Mouse (Mus musculus) fat pad, adult 2 months (tissue): ENCODE measurements around the gene Slc25a44.
"Not testable (repeated sequence)": the region's sequence is repeated elsewhere in the genome, so short reads cannot be mapped to it uniquely, and the experiment has no call there.

Experiments
- DNase-seq: peaks from one replicate; pipeline ENCODE4 v3.0.0-alpha.2; 2011; ENCODE audit warnings: low read depth, low spot score; ENCODE audit errors: extremely low read depth

Gene Slc25a44

DNA sequence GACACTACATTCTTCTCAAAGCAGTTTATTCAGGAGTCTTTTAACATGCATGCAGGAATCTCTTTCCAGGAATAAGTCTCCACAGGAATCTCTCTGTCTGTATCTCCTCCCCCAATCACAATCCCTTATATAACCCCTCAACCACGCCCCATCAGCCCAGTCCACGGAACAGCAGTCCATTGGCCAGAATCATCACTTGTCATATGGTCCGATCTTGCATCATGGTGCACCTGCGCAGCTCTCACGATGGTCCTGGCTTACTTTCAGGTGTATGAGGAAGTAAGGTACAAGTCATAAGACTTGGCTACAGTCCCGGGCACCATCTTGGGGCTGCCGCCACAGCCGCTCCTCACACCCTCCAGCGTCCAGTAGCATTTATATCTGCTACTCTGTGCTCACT lies 52.3 kb downstream of the Slc25a44 start, which contains the start of gene Bglap3:
Gene Bglap3 (minus strand): TSS at position 101 of the 400 bp plus-strand sequence.
- not testable (repeated sequence) for DNase-seq

DNA sequence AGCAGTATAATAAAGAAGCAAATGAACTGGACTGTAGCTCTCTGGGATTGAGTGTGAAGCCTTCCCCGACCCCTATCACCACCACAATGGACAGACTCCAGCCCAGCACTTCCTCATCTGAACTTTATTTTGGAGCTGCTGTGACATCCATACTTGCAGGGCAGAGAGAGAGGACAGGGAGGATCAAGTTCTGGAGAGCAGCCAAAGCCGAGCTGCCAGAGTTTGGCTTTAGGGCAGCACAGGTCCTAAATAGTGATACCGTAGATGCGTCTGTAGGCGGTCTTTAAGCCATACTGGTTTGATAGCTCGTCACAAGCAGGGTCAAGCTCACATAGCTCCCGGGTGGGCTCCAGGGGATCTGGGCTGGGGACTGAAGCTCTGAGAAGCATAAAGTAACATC lies 56.4 kb downstream of the Slc25a44 start:
- not testable (repeated sequence) for DNase-seq

DNA sequence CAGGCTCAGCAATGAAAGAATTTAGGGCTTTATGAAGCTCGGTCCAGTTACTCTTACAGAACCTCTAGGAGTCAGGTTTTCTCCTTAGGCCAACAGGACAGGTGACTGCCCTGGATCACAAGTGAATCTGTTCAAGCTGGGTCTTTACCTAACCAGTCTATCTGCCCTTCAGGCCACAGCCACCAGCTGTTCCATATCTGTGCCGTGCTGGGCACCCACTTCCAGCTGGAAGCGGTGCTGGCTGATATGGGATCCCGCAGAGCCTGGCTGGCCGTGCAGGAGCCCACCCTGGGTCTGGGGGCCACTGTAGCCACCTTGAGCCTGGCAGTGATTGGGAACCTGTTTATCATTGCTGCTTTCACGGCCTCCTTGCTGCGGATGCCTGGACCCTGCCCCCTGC lies 57.4 kb downstream of the Slc25a44 start:
- DNase-seq = not testable (repeated sequence)

DNA sequence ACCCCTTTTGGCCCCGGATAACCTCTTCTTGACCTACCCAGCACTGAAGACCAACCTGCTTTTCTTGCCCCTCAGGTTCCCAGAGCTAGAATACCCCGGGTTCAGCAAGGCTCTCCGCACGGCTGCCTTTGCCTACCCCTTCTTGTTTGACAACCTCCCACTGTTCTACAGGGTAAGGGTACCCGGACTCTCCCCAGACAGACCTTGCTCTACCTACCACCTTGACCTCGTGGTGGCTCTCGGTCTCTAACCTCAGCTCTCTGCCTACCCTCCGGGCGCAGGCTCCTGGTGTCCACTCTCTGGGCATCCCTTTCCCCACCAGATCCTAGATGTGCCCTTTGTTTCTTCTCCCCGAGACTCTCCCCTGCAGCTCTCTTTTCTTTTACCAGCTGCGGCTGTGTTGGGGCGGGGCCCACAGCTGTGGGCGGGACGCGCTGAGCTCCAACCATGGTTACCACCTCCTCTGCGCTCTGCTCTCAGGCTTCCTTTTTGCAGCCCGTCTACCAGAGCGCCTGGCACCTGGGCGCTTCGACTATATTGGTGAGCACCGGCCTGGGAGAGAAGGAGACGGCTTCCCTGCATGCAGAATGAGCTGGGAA lies 58.0 kb downstream of the Slc25a44 start:
- not testable (repeated sequence) for DNase-seq

DNA sequence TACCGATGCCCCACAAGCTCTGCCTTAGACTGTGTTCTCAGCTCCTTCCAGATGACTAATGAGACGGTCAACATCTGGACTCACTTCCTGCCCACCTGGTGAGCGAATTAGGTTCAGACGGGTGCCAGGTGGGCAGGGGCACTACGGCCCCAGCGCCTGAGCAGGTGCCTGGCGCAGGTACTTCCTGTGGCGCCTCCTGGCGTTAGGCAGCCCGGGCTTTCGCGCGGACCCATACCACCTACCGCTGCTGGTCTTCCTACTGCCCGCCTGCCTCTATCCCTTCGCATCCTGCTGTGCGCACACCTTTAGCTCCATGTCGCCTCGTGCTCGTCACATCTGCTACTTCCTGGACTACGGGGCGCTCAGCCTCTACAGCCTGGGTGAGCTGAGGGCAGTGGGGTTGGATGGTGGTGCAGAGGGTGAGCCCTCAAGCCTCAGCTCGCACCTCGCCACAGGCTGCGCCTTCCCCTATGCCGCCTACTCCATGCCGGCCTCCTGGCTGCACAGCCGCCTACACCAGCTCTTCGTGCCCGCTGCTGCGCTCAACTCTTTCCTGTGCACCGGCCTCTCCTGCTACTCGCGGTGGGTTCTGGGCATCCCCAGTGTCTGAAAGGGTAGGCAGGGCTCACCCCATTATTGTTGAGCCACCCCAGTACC lies 59.1 kb downstream of the Slc25a44 start:
- DNase-seq = no peak

DNA sequence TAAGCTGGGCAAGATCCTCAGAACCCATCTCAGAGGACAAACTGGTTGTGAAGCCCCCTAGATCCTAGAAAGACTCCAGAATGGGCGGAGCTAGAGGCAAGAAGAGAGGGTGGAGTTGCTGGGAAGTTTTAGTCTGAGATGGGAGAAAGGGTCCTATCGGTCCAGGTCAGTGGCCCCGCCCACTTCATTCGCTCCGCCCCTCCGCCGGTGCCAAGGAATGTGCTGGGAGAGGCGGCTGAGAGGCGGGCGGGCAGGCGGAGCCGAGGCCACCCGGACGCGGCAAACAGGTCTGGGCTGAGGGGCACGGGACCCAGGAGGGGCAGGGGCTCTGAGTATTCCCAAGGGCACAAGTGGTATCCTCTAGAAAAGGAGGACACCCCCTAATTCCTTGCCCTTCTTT lies 60.6 kb downstream of the Slc25a44 start, which contains the start of gene Paqr6:
Gene Paqr6 (plus strand): TSS at position 248 of the 400 bp plus-strand sequence.
- no peak for DNase-seq

DNA sequence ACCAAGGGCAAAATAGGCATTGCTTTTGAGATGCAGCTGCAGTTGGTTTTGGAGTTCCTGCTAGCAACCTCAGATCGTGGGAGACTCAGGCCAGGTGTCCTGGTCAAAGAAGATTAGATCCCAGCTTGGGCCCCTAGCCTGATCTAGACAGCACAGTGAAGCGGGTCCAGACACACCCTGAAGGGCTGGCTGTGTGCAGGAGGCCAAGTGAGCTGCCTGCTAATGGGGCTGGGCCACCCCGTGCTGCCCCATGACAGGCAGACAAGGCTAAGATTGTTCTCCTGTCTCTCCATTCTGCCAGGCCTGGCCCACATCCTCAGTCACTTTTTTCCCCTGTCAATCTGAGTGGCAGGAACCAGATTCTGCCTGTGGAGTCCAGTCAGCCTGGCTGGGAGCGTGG lies 61.2 kb downstream of the Slc25a44 start:
- DNase-seq = no peak

DNA sequence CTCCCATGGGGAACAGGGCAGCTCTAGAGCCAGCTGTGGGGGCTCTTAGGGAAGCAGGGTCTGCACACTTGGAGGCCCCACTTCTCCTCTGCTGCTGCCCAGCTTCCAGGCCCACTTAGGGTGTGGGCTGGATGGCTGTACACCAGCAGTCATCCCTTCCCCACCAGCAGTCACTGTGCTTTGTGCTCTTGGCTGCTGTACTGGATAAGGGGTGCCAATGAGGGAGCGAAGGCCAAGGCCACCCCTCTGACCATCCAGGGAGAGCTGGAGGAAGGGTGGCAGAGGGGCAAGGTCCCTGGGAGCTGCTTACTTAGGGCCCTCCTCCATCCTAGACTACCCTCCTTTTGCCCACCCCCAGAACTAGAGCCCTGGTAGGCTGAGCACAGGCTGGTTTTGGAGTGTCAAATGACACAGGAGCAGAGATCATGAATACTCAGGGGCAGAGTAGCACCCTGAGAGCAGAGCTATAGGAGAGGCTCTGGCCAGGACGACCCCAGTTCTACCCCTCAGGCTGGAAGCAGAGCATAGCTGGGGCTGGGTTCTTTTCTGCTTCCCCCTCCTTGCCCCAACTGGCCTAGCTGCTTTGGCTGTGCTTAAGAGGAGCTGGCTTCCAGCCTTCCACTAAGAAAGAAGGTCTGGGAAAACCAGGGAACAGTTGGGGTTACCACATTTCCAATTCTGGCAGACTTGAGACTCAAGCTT lies 63.2 kb downstream of the Slc25a44 start:
- DNase-seq = no peak

DNA sequence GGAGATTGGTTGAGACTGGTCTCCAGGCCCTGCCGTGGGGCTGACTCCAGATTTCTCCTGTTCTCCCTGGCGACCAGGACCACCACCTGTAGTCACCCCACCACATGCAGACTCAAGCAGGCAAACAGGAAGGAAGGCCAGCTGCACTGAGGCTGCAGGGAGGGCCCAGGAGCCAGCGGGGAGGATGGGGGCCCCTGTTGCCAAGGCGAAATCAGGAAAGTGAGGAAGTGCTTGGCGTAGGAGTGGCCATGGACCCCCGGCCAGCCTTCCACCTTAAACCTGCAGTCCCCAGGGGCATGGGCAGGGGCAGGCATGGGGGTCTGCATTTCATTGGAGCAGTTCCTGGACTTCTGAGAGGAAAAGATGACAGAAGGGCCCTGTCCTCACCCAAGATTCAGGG lies 63.8 kb downstream of the Slc25a44 start:
- DNase-seq = no peak
